Mouse (Mus musculus) heart, adult 18-20 months (tissue): Measurements from ENCODE around the gene Gm5127. TPM values are rescaled to one million over a fixed set of nuclear protein-coding genes. Genes with fewer than 3 reads are reported as not detected.

Experiments
- microRNA-seq, 2 experiments: library from miRNA; unstranded; fragments of <30 nt; microRNA quantifications; one replicate each; pipeline ENCODE4 v1.2.0; 2022
- total RNA-seq, 2 experiments: library from RNA; stranded (reverse); gene quantifications; 2 replicates each; pipeline ENCODE4 v1.2.3; 2021

The Gm5127 gene
- total RNA-seq, 2 experiments from 2014 or later, result not detected

Small RNAs within 50 kb of the gene (microRNA-seq; reads per million reads assigned to microRNA genes)
- 0 reads per million in 2 experiments for gene Gm22102

Other genes starting within 250 kb of the Gm5127 start
- not detected for gene Fndc3c1, start 97.8 kb upstream of the Gm5127 start, total RNA-seq
- 1 to 10 TPM in 1 of 2 experiments, under 1 TPM in 1; 0.74 to 1.4 TPM for gene Cysltr1, start 20.5 kb downstream of the Gm5127 start, total RNA-seq